Mouse (Mus musculus) leukemia stem cell, adult 10-12 weeks (primary cell): ENCODE results near the gene Gm13278. TPM values are rescaled to one million over a fixed set of nuclear protein-coding genes. Genes with fewer than 3 reads are reported as not detected.

Experiments used
- polyA plus RNA-seq: library from polyadenylated mRNA; stranded (reverse); fragments of >175 nt; gene quantifications from 2 replicates; pipeline ENCODE4 v1.2.3, GENCODE M21; 2012; ENCODE audit warnings: low replicate concordance

Gm13278 gene
- not detected in 2 replicates for polyA plus RNA-seq

GRCm38 (mm10) chr4:88791250-88791649 is at the start of gene Gm13278:
TSS of gene Gm13278 (plus strand) at chr4:88791550.

GRCm38 (mm10) chr4:88754818-88755340 is 36.5 kb upstream of the Gm13278 start, which contains the start of gene Gm13271:
TSS of gene Gm13271 (plus strand) at chr4:88754868.

DNA sequence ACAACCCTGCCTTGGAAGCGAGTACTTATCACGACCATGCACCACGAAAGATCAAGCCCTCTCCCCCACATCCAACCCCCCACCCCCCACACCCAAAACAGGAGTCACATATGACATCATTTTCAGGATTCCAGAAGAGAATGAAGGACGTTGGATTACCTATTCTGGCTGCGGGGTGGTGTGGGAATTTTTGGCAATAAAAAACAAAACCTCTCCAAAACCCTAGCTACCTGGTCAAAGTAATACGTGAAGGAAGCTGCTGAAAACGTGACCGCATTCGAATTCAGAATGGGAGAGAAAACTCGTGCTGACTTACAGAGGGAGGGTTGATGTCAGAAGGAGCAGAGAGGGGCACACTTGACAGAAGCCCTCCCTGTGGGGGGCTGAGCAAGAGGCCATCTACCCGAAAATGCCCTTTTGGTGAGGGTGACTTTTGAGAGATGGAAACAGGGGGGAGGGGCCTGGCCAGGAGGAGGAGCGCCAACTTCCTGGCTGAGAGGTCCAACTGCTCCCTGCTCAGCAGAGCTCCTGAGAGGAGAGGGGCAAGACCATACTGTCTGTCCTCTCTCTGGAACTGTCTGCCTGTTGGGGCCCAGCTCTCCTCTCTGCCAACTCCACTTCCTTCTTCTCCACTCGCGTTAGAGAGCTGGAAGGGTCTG is 31.6 kb upstream of the Gm13278 start, which contains the start of gene Gm13283:
Gene Gm13283, plus strand, starts transcription at position 510 of the 659 bp plus-strand sequence.

DNA sequence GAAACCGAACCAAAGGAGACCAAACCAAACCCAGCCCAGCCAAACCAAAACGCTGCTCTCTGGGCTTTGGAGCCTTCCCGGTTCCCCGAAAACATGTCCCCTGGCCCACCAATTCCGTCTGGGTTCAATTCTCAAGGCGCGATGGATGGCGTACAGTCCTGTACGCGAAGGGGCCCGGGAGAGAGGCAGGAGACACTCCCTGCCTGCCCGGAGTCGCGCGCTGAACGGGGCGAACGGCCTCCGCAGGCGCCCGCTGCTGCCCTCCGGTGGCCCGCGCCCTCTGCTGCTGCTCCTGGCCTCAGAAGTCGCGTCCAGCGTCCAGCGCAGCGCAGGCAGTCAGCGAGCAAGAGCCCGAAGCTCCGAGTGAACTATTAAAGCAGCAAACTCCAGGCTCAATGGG is 17.8 kb upstream of the Gm13278 start, which contains the start of gene Gm13290:
Gene Gm13290, plus strand, starts transcription at position 301 of the 400 bp plus-strand sequence.

DNA sequence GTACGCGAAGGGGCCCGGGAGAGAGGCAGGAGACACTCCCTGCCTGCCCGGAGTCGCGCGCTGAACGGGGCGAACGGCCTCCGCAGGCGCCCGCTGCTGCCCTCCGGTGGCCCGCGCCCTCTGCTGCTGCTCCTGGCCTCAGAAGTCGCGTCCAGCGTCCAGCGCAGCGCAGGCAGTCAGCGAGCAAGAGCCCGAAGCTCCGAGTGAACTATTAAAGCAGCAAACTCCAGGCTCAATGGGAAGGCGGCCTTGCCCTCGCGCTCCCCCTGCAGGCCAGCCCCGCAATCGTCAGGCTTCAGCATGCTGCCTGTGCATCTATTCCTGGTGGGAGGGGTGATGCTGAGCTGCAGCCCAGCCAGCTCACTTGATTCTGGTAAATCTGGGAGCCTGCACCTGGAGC is 14.7 kb upstream of the Gm13278 start, which contains the start of gene Gm13289:
Gene Gm13289, plus strand, starts transcription at position 301 of the 400 bp plus-strand sequence.

GRCm38 (mm10) chr4:88779550-88779949 is 11.8 kb upstream of the Gm13278 start, which contains the start of gene Gm13272:
TSS of gene Gm13272 (plus strand) at chr4:88779850.

GRCm38 (mm10) chr4:88781831-88782230 is 9.5 kb upstream of the Gm13278 start, which contains the start of gene Ifnz:
TSS of gene Ifnz (plus strand) at chr4:88782131.

GRCm38 (mm10) chr4:88785409-88785808 is 5.9 kb upstream of the Gm13278 start, which contains the start of gene Gm13276:
TSS of gene Gm13276 (plus strand) at chr4:88785709.

GRCm38 (mm10) chr4:88788402-88788801 is 2.9 kb upstream of the Gm13278 start, which contains the start of gene Gm13277:
TSS of gene Gm13277 (plus strand) at chr4:88788632.

GRCm38 (mm10) chr4:88793936-88794675 is 2.8 kb downstream of the Gm13278 start, which contains the start of gene Gm13275:
TSS of gene Gm13275 (plus strand) at chr4:88794487.

GRCm38 (mm10) chr4:88797097-88797496 is 5.7 kb downstream of the Gm13278 start, which contains the start of gene Gm13279:
TSS of gene Gm13279 (plus strand) at chr4:88797397.

GRCm38 (mm10) chr4:88799365-88799764 is 8.0 kb downstream of the Gm13278 start, which contains the start of gene Gm13285:
TSS of gene Gm13285 (plus strand) at chr4:88799665.

DNA sequence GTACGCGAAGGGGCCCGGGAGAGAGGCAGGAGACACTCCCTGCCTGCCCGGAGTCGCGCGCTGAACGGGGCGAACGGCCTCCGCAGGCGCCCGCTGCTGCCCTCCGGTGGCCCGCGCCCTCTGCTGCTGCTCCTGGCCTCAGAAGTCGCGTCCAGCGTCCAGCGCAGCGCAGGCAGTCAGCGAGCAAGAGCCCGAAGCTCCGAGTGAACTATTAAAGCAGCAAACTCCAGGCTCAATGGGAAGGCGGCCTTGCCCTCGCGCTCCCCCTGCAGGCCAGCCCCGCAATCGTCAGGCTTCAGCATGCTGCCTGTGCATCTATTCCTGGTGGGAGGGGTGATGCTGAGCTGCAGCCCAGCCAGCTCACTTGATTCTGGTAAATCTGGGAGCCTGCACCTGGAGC is 11.6 kb downstream of the Gm13278 start, which contains the start of gene Gm13287:
Gene Gm13287, plus strand, starts transcription at position 301 of the 400 bp plus-strand sequence.

DNA sequence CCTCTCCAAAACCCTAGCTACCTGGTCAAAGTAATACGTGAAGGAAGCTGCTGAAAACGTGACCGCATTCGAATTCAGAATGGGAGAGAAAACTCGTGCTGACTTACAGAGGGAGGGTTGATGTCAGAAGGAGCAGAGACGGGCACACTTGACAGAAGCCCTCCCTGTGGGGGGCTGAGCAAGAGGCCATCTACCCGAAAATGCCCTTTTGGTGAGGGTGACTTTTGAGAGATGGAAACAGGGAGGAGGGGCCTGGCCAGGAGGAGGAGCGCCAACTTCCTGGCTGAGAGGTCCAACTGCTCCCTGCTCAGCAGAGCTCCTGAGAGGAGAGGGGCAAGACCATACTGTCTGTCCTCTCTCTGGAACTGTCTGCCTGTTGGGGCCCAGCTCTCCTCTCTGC is 13.9 kb downstream of the Gm13278 start, which contains the start of gene Gm13288:
Gene Gm13288, plus strand, starts transcription at position 301 of the 400 bp plus-strand sequence.

GRCm38 (mm10) chr4:88815928-88816327 is 24.6 kb downstream of the Gm13278 start, which contains the start of gene Ifna7:
TSS of gene Ifna7 (plus strand) at chr4:88816228.

GRCm38 (mm10) chr4:88819659-88820058 is 28.3 kb downstream of the Gm13278 start, which contains the start of gene Ifna11:
TSS of gene Ifna11 (plus strand) at chr4:88819959.

DNA sequence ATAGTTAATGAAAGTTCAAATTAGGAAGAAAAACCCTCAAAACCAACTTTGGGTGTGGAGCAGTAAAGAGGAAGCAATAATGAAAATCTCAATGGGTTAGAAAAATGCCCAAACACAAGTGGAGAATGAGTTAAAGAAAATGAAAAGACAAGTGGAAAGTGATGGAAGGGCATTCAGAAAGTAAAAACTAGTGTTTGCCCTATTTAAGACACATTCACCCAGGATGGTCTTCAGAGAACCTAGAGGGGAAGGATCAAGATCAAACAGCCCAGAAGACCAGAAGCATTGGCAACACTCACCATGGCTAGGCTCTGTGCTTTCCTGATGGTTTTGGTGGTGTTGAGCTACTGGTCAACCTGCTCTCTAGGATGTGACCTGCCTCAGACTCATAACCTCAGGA is 35.8 kb downstream of the Gm13278 start, which contains the start of gene Ifna6:
Gene Ifna6, plus strand, starts transcription at position 301 of the 400 bp plus-strand sequence.

GRCm38 (mm10) chr4:88835225-88835624 is 43.9 kb downstream of the Gm13278 start, which contains the start of gene Ifna5:
TSS of gene Ifna5 (plus strand) at chr4:88835525.

GRCm38 (mm10) chr4:88841438-88841911 is 50.1 kb downstream of the Gm13278 start, which contains the start of gene Ifna4:
TSS of gene Ifna4 (plus strand) at chr4:88841861.

